Mouse (Mus musculus) midbrain, embryonic 16.5 days (tissue): ENCODE measurements at regions not wholly inside any gene's neighbourhood (a gene's known extent, or its start where the extent isn't known, plus 50 kb on each side); places are given as distances from the start of the nearest gene placed in this dataset.

Experiments
- ATAC-seq: fragments of 200-750 bp; cut with Nextera tagmentation; 2 replicates; pipeline ENCODE4 v1.8.0; 2017; ENCODE audit warnings: moderate TSS enrichment
- H3K27ac ChIP-seq: fragments of 300-500 bp; sonication (generic); 2 replicates; pipeline ENCODE4 v1.5.1; 2014; ENCODE audit warnings: mild to moderate bottlenecking, low read length, mixed read lengths
- H3K27me3 ChIP-seq: fragments of 300-500 bp; sonication (generic); 2 replicates; pipeline ENCODE4 v1.6.1; 2014; ENCODE audit warnings: low read depth, low read length, mixed read lengths; ENCODE audit not compliant: control insufficient read depth, insufficient read depth
- H3K36me3 ChIP-seq: fragments of 300-500 bp; sonication (generic); 2 replicates; pipeline ENCODE4 v1.6.1; 2014; ENCODE audit warnings: mild to moderate bottlenecking, low read length, moderate library complexity, mixed read lengths; ENCODE audit not compliant: control insufficient read depth, insufficient read depth
- H3K4me1 ChIP-seq: fragments of 300-500 bp; sonication (generic); 2 replicates; pipeline ENCODE4 v1.6.1; 2014; ENCODE audit warnings: mild to moderate bottlenecking, low read length, mixed read lengths; ENCODE audit not compliant: control insufficient read depth, insufficient read depth
- H3K4me2 ChIP-seq: fragments of 300-500 bp; sonication (generic); 2 replicates; pipeline ENCODE4 v1.6.1; 2014; ENCODE audit warnings: mild to moderate bottlenecking, low read length, mixed read lengths
- H3K4me3 ChIP-seq: fragments of 300-500 bp; sonication (generic); 2 replicates; pipeline ENCODE4 v1.5.1; 2014; ENCODE audit warnings: low read depth, mild to moderate bottlenecking, low read length, moderate library complexity, mixed read lengths
- H3K9ac ChIP-seq: fragments of 300-500 bp; sonication (generic); 2 replicates; pipeline ENCODE4 v1.6.1; 2014; ENCODE audit warnings: low read depth, low read length, mixed read lengths
- H3K9me3 ChIP-seq: fragments of 300-500 bp; sonication (generic); replicated peaks from 2 replicates; pipeline ENCODE4 v1.6.1; 2014; ENCODE audit warnings: mild to moderate bottlenecking, low read length, mixed read lengths; ENCODE audit not compliant: control insufficient read depth, poor library complexity, severe bottlenecking
- WGBS: fragments of 180-500 bp; shearing (Covaris S2); extraction: QIAGEN DNeasy Blood & Tissue Kit; methylation state at CpG from one replicate; pipeline ENCODE4 v1.1.7; 2014; 5-methylcytosine and 5-hydroxymethylcytosine counted together

DNA sequence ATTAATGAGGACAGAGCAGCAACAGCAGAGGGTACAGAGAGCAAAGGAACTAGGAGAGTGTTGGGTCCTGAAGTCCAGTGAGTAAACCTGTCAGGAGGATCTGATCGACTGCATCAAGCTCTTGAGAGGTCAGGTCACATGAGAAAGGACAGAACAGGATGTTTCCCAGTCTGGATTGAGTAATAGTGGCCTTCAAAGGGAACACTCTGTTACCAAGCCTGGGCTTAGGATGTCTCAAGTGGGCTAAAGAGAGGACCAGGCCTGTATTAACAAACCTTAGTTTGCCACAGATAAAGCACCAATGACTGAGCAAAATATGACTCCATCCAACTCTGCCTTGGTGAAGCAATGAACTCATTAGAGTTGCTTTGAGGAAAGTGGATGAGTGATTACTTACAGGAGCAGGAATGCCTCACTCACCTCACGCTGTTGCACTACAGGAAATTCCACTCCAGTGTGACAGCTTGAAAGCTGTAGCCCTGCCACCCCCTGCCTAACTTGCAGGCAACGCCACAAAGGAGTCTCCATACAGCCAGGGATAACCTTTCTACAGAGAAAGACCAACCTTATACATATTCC, 229.2 kb upstream of the Nmur2 start:
- H3K9me3 ChIP-seq = no peaks in the 10 kb centered on the region
- H3K4me1 ChIP-seq = no peaks in the 10 kb centered on the region
- no peak overlapping the region for H3K4me2 ChIP-seq
- H3K27ac ChIP-seq = no peak overlapping the region
- WGBS = 62% methylated on average over 3 of the region's 3 CpGs
- no peaks in the 10 kb centered on the region for H3K36me3 ChIP-seq
- no peaks in the 10 kb centered on the region for H3K27me3 ChIP-seq
- H3K9ac ChIP-seq = no peak overlapping the region
- no peak for ATAC-seq
- H3K4me3 ChIP-seq = no peak overlapping the region

- Histone ChIP-seq H3K4me1 (no peaks in the 10 kb centered on the region), H3K27ac (no peak overlapping the region), H3K36me3 (no peaks in the 10 kb centered on the region), H3K27me3 (no peaks in the 10 kb centered on the region), H3K4me2 (no peak overlapping the region), H3K4me3 (no peak overlapping the region), H3K9ac (no peak overlapping the region), H3K9me3 (no peaks in the 10 kb centered on the region)
- 94% methylated on average over 10 of the region's 10 CpGs for WGBS
- ATAC-seq = no peak
These were observed 221.9 kb upstream of the Nmur2 start for GRCm38 (mm10) chr11:56262726-56263125.

DNA sequence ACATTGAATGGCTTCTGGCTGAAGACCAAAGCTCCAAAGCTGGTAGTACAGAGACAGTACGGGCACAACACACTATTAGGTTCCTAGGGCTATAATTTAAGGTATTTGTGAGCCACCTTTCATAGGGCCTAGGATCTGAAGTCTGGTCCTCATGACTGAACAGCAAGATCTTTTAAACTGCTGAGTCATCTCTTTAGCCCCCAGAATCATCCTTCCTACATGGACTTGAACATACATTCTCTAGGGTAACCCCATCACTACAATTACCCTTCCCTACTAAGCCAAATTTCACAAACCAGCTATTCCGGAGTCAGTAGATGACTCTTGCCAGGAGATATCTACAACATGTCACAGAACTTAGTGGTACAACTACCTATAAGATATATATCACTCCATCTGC, 215.5 kb upstream of the Nmur2 start:
- no peaks in the 10 kb centered on the region for H3K36me3 ChIP-seq
- H3K4me1 ChIP-seq = no peaks in the 10 kb centered on the region
- H3K9me3 ChIP-seq = no peaks in the 10 kb centered on the region
- ATAC-seq = no peak
- WGBS = 87% methylated on average over 2 of the region's 2 CpGs
- no peak overlapping the region for H3K4me3 ChIP-seq
- H3K4me2 ChIP-seq = no peak overlapping the region
- no peaks in the 10 kb centered on the region for H3K27me3 ChIP-seq
- H3K27ac ChIP-seq = no peak overlapping the region
- H3K9ac ChIP-seq = no peak overlapping the region

DNA sequence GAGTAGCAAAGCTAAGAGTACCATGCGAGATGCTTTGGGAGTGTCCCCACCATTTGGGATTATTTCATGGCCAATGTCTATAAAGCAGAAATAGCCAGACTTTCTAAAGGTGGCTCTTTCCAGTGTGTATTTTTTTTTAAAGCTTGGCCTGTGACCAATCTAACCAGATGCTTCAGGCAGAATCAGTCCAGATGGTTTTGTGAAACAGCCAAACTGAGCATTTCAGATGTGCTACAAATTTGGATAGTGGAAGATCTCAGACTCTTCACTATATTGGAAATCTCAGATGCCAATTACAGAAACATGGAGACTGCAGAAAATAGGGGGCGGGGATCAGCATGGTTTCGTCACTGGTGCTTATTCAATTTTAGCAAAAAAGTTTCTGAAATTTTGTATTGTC, 213.6 kb upstream of the Nmur2 start:
- Histone ChIP-seq H3K4me1 (no peaks in the 10 kb centered on the region), H3K4me2 (no peak overlapping the region), H3K27me3 (no peaks in the 10 kb centered on the region), H3K4me3 (no peak overlapping the region), H3K9ac (no peak overlapping the region), H3K27ac (no peak overlapping the region), H3K36me3 (no peaks in the 10 kb centered on the region), H3K9me3 (no peaks in the 10 kb centered on the region)
- 99% methylated on average over 3 of the region's 3 CpGs for WGBS
- no peak for ATAC-seq

- Histone ChIP-seq H3K4me3 (no peak overlapping the region), H3K36me3 (no peaks in the 10 kb centered on the region), H3K9ac (no peak overlapping the region), H3K27me3 (no peaks in the 10 kb centered on the region), H3K4me1 (peaks cover 21% of the 10 kb centered on the region), H3K9me3 (no peaks in the 10 kb centered on the region), H3K27ac (peak overlapping the region; percentile 80), H3K4me2 (no peak overlapping the region)
- WGBS = 15% methylated on average over 4 of the region's 4 CpGs
- 0 out of 2 replicates have a peak, but pooled peaks have one; percentile 53 for ATAC-seq
These were observed 206.6 kb upstream of the Nmur2 start for GRCm38 (mm10) chr11:56247333-56247823.

- Histone ChIP-seq H3K4me3 (no peak overlapping the region), H3K27me3 (no peaks in the 10 kb centered on the region), H3K4me1 (peaks cover 21% of the 10 kb centered on the region), H3K36me3 (no peaks in the 10 kb centered on the region), H3K9me3 (no peaks in the 10 kb centered on the region), H3K27ac (peak overlapping the region; percentile 80), H3K9ac (no peak overlapping the region), H3K4me2 (no peak overlapping the region)
- peak; percentile 99 for ATAC-seq
- WGBS = 17% methylated on average over 5 of the region's 5 CpGs
These were observed 205.9 kb upstream of the Nmur2 start for GRCm38 (mm10) chr11:56246549-56247332.

GRCm38 (mm10) chr11:56244951-56245350, 204.1 kb upstream of the Nmur2 start:
- H3K9me3 ChIP-seq = no peaks in the 10 kb centered on the region

DNA sequence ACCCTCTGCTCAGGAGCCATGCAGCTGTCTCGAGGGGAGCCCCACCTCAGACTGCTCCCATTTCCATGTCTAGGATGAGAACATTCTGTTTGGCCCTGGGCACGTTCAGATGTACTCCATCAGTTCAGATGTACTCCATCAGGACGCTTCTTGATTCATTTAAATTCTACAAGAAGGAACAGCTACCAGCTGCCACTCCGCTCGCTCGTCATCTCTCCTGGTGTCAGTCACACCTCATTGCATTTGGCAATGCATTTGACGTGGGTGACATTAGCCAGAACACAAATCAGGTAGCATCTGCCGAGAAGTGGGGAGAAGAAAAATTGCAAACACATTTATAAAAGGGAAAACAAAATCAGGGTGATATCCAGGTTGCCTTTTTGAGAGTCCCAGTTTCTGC, 202.6 kb upstream of the Nmur2 start:
- 74% methylated on average over 8 of the region's 8 CpGs for WGBS
- ATAC-seq = no peak

More at GRCm38 (mm10) chr11:56244951-56245350, 204.1 kb upstream of the Nmur2 start:
- no peak overlapping the region for H3K4me3 ChIP-seq
- no peak for ATAC-seq
- H3K4me1 ChIP-seq = peaks cover 21% of the 10 kb centered on the region
- no peak overlapping the region for H3K9ac ChIP-seq
- 90% methylated on average over 2 of the region's 2 CpGs for WGBS
- no peak overlapping the region for H3K27ac ChIP-seq
- no peaks in the 10 kb centered on the region for H3K27me3 ChIP-seq
- H3K36me3 ChIP-seq = no peaks in the 10 kb centered on the region
- no peak overlapping the region for H3K4me2 ChIP-seq

DNA sequence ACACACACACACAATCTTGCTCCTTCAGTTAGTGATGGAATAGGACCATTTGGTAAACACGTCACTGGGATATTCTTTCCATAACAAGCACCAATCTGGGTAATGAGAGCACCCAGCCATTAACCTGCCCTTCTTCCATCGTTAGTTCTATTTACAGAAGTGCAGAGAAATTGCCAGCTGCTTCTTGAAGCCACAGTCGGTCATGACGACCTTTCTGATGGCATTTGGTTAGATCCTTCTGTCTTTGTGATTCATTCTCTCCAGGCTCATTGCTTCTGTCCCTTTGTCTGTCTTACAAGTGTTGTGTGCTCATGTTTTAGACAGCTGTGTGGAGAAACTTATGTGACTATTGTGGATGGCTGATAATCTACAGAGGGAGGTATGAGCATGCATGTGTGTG, 197.9 kb upstream of the Nmur2 start:
- Histone ChIP-seq H3K4me1 (no peaks in the 10 kb centered on the region), H3K4me2 (no peak overlapping the region), H3K27me3 (no peaks in the 10 kb centered on the region), H3K9me3 (no peaks in the 10 kb centered on the region), H3K4me3 (no peak overlapping the region), H3K36me3 (no peaks in the 10 kb centered on the region), H3K9ac (no peak overlapping the region), H3K27ac (no peak overlapping the region)
- no peak for ATAC-seq
- WGBS = 65% methylated on average over 4 of the region's 4 CpGs

More for the DNA sequence above, 202.6 kb upstream of the Nmur2 start:
- no peak overlapping the region for H3K4me2 ChIP-seq
- no peaks in the 10 kb centered on the region for H3K9me3 ChIP-seq
- no peak overlapping the region for H3K27ac ChIP-seq
- no peak overlapping the region for H3K4me3 ChIP-seq
- no peaks in the 10 kb centered on the region for H3K27me3 ChIP-seq
- H3K4me1 ChIP-seq = peaks cover 21% of the 10 kb centered on the region
- H3K36me3 ChIP-seq = no peaks in the 10 kb centered on the region
- H3K9ac ChIP-seq = no peak overlapping the region
